Mouse (Mus musculus) spleen, adult 18-20 months (tissue): Measurements from ENCODE around the gene Glt28d2.

Source experiments
- DNase-seq, 2 experiments: peaks; one replicate each; pipeline ENCODE4 v3.0.0; 2022; ENCODE audit warnings: mixed read lengths in 2 of 2

The Glt28d2 gene

DNA sequence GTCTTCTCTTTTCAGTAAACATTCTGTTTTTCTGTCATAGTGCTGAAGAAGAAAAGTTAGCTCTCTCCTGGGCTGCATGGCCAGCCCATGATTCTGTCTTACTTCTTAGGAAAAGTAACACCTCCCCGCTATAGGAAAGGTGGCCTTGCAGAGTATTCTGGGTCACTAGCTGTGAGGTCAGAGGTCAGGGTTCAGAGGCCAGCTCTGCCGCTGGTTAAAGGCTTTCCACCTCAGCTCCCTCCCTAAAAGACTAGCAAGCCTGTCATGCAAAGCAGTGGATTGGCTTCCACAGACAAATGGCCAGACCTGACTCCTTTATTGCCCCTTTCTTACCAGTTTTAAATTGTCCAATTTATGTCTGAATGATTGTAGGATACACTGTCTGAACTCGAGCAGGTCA lies 23.3 kb downstream of the Glt28d2 start:
- DNase-seq: no peak

DNA sequence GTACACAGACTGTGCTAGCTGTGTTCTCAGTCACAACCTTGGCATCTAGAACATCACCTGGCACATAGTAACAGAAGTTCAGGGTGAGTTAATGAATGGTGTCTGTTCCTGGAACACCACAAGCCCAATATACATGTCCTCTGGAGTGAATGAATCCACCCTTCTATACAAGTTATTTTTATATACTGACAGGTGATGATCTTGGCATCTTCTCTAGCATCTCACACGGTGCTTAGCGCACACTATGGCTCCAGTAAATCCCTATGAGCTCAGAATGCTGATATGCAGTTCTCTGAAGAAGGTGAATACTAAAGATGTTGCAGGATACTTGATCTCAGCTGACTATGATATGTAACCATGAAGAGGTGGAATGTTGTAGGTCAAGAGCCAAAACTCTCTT lies 24.4 kb downstream of the Glt28d2 start:
- DNase-seq: no peak

DNA sequence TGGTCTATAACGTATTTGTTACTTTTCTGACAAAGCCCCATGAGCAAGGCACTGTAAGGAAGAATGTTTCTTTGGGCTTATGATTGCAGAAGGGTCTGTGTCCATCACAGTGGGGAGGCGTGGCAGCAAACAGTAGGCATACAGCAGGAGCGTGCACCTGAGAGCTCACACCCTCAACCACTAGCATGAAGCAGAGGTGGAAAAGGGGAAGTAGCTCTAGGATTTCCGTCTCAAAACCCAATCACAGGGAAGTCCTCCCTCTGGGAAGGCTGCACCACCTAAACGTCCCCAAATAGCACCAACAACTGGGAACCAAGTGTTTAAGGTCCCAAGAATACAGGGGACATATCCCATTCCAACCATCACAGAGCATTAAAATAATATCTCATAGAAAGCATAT lies 26.3 kb downstream of the Glt28d2 start:
- DNase-seq: no peak

- DNase-seq: no peak
These were observed 28.0 kb downstream of the Glt28d2 start for GRCm38 (mm10) chr3:85859311-85859710.

- DNase-seq: no peak
These were observed 28.9 kb downstream of the Glt28d2 start for GRCm38 (mm10) chr3:85858140-85859135.

GRCm38 (mm10) chr3:85857083-85857482 lies 30.2 kb downstream of the Glt28d2 start:
- DNase-seq: no peak

- DNase-seq: no peak
These were observed 31.4 kb downstream of the Glt28d2 start for GRCm38 (mm10) chr3:85855947-85856346.

GRCm38 (mm10) chr3:85855043-85855442 lies 32.3 kb downstream of the Glt28d2 start:
- no peak for DNase-seq

GRCm38 (mm10) chr3:85854143-85854542 lies 33.2 kb downstream of the Glt28d2 start:
- no peak for DNase-seq

DNA sequence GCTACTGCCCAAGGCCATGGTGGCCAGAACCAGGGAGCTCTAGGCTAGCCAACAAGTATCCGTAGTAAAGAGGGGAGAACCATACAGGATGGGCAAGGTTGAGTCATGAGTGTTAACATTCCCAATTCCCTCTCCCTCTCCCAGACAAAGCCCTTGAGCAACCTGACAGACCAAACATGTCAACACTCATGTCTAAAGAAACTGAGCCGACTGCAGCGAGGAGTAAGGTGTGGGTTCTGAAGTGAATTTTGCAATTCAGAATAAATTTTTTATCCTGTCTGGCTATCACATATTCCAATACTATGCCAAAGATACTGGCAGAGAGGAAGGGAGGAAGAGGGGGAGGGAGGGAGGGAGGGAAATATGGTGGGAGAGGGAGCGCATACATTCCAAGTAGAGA lies 33.6 kb downstream of the Glt28d2 start:
- DNase-seq: no peak

- no peak for DNase-seq
These were observed 37.2 kb downstream of the Glt28d2 start for GRCm38 (mm10) chr3:85850079-85850478.

GRCm38 (mm10) chr3:85846316-85846715 lies 41.0 kb downstream of the Glt28d2 start:
- no peak for DNase-seq

DNA sequence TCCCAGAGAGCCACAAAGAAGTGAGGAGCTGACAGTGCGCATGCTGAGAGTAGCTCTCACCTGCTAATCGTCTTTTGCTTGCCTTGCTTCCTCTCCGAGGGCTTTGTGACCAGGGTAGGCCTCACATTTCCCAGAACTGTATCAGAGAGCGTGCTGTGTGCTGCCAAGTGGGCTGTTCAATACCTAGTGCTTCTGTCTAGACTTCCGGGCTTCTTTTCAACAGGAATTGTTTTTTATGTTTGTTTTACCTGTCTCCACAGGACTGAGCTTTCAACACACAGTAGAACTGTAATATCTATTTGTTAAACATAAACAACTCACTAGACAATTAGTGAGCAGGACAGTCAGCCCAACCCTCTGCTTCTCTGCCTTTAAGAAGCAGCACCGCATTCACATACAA lies 42.0 kb downstream of the Glt28d2 start:
- no peak for DNase-seq

DNA sequence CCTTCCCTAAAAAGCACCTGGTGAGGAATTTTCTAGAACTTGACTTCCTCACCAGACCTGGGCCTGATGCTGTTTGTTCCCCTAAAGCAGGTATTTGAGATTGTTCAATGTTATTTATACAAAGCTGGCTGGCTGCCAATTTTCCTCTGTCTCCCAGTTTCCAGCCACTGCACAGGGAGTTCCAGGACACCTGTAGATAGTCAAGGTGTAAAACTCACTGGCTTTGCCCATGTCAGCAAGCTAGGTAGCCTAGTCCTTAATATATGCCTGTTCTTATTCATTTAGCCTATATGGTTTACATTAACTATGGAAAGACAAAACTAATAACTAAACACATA lies 44.5 kb downstream of the Glt28d2 start:
- no peak for DNase-seq

DNA sequence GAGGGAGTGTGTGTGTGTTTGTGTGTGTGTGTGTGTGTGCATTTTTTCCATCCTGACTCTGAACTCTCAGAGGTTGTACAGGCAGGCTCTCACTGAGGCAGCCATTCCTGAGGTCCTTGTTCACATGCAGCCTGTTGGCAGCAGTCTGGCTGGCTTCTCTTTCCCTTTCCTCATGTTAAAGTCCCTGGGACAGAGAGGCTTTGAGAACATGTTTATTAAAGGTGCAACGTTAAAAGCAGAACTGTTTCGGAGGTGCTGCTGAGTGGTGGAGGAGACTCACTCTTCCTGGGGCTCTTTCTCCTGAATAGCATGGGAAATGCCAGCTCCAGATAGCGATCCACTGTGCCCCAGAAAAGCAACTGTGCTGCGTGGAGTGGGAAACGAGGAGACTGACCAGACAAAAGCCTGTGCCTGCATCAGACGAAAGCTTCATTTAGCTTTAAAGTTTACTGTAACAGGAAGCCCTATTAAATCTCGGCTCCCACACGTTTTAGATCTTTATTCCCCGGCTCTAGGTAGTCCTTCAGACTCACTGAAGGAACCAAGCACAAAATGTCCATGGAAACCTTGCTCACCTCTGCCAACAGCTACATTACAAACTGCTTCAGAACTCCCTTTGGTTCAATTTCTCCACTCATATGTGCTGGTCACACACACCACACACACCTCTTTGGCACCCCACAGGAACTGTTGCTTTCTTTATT lies 45.0 kb downstream of the Glt28d2 start:
- no peak for DNase-seq

GRCm38 (mm10) chr3:85841454-85842176 lies 45.7 kb downstream of the Glt28d2 start:
- no peak for DNase-seq

GRCm38 (mm10) chr3:85833627-85834026 lies 53.7 kb downstream of the Glt28d2 start:
- no peak for DNase-seq

DNA sequence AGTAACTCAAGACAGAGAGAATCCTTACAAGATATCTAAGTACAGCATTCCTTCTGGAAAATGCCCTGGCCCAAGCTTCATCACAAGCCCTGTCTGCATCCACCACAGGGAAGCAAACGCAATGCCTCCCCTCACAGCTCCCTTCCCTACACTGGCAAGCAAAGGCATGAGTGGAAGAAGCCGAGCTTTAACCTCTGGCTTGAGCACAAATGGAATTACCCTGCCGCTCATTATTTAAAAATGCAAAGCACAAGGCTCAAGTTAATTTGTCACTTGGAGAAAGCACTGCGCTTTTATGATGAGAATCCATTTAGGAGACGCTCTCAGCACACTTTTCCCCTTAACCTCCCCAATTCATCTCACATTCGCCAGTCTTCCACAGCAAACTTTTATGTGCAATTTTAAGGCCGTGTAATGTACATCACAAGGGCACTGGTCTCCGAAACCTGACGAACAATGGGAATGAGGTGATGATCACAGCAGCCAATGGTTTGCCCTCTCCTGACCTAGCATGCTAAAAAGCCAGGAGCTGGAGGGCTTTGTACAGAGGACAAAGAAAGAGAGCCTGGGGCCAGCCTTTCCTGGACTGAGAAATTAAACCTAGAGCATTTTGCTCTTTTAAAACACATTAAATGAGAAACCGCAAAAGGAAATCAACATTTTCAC lies 54.7 kb downstream of the Glt28d2 start:
- DNase-seq: no peak

DNA sequence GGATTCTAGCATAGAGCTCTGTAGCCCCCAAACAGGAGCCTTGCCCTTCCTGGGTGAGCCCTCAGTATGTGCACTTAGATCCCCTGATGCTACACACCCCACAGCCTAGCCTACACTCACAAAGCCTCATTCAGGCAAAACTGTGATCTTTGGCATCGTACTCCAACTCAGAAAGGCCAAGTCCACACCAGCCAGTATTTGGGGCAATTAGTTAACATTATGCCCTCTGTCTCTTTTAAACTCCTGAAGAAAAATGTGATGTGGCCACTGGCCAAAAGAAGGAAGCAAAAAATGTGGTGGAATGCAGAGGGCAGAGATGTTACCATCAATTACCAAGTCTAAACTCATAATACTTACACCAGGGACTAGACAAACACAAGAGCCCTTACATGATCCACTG lies 55.5 kb downstream of the Glt28d2 start:
- DNase-seq: no peak

GRCm38 (mm10) chr3:85829047-85829446 lies 58.3 kb downstream of the Glt28d2 start:
- DNase-seq: no peak

DNA sequence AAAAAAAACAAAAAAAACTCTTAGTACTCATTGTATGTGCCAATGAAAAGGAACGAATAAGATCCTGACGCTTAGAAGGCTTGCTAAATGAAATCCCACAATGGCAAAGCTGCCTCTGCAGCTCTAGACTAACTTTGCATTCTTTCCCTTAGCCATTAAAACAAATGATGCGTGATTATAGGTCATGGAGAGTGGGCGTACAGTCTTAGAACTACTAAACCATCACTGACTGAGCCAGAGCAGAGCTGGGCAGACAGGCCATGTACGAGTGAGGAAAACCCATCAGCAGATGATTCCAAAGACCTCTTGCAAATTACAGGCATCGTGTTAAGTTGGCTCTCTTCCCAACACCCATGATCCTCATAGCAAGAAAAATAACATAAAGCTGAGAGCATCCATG lies 59.5 kb downstream of the Glt28d2 start:
- no peak for DNase-seq

GRCm38 (mm10) chr3:85827283-85827682 lies 60.0 kb downstream of the Glt28d2 start:
- no peak for DNase-seq
